Mouse (Mus musculus) C2C12 (cell line): Measurements from ENCODE around the gene Fdx1.

Experiments used
- CEBPB ChIP-seq: IDR thresholded peaks from one replicate; pipeline ENCODE4 v1.6.1; 2011; ENCODE audit warnings: low read depth, mild to moderate bottlenecking, control low read depth, moderate library complexity
- CTCF ChIP-seq: IDR thresholded peaks from one replicate; pipeline ENCODE4 v1.5.1; 2011; ENCODE audit not compliant: control insufficient read depth, insufficient read depth, insufficient read length
- MAX ChIP-seq: IDR thresholded peaks from one replicate; pipeline ENCODE4 v1.6.1; 2011; ENCODE audit warnings: mild to moderate bottlenecking, control low read depth
- MYOG ChIP-seq: IDR thresholded peaks from one replicate; pipeline ENCODE4 v1.6.1; 2011; ENCODE audit not compliant: control insufficient read depth, insufficient read length; ENCODE audit errors: extremely low read depth
- USF1 ChIP-seq: IDR thresholded peaks from one replicate; pipeline ENCODE4 v1.6.1; 2011; ENCODE audit warnings: low read depth, mild to moderate bottlenecking, control low read depth, moderate library complexity

DNA sequence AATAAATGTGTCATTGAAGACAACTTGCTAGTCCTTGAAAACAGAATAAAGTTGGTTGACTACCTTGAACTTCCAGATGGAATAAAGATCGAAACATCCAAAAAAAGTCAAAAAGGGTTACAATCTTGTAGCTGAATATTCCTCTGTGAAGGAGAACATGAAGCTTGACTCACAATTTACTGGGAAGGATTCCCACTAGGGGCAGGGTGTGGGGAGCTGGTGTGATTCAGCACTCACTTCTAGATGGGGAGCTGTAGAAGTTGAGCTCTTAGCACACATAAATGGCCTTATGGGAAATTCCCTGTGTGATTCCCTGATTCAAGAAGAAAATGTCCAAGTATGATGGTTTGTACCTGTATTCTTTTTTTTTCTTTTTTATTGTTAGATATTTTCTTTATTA lies 49.0 kb upstream of the Fdx1 start:
- TF ChIP-seq CTCF = no peak
- TF ChIP-seq MYOG = no peak
- no peak for TF ChIP-seq MAX
- no peak for TF ChIP-seq USF1
- no peak for TF ChIP-seq CEBPB
